Mouse (Mus musculus): ENCODE data around the gene Mtrr. TPM values are rescaled to one million over a fixed set of nuclear protein-coding genes. Genes with fewer than 3 reads are reported as not detected.

Mtrr gene
- polyA plus RNA-seq, 1 experiment from 2014 or later, result 8.8 TPM

- TF ChIP-seq EP300 (optimal IDR thresholded peaks at IDR 0.05) (no peak), CTCF (IDR thresholded peaks at IDR 0.05; ENCODE audit: low read depth) (no peak)
- no peaks in the 10 kb centered on the region for H3K9me3 ChIP-seq (ENCODE audit: control insufficient read depth, low read length)
- no peak overlapping the region for H3K4me2 ChIP-seq (replicated peaks; ENCODE audit: low read depth)
- H3K36me3 ChIP-seq (ENCODE audit: control insufficient read depth, insufficient read depth, low read length), result peaks cover 36% of the 10 kb centered on the region
- ATAC-seq (ENCODE audit: low FRiP score, low TSS enrichment) (no peak), DNase-seq (ENCODE audit: low spot score) (no peak)
- H3K4me3 ChIP-seq (ENCODE audit: low read depth, low read length), result no peak overlapping the region
- H3K27me3 ChIP-seq (ENCODE audit: control insufficient read depth, insufficient read depth, low read length), result no peaks in the 10 kb centered on the region
- no peaks in the 10 kb centered on the region for H3K4me1 ChIP-seq (replicated peaks; ENCODE audit: control insufficient read depth, insufficient read depth)
- H3K27ac ChIP-seq (replicated peaks), result no peak overlapping the region
- H3K9ac ChIP-seq (ENCODE audit: low read length), result no peak overlapping the region
Observed at GRCm38 (mm10) chr13:68588352-68588751, 6.4 kb upstream of the Mtrr start.

- H3K36me3 ChIP-seq (ENCODE audit: control insufficient read depth, insufficient read depth, low read length), result peaks cover 26% of the 10 kb centered on the region; the same call in 1 of the 2 replicates
- WGBS, result 88% methylated on average over 7 of the region's 7 CpGs
- 0 out of 2 replicates have a peak, but pooled peaks cover 3% of the 10 kb centered on the region for H3K4me1 ChIP-seq (replicated peaks; ENCODE audit: control insufficient read depth, insufficient read depth)
- H3K4me3 ChIP-seq (ENCODE audit: low read depth, low read length), result no peak overlapping the region
- H3K27ac ChIP-seq (replicated peaks), result no peak overlapping the region
- ATAC-seq (ENCODE audit: low FRiP score, low TSS enrichment), result no peak
- H3K4me2 ChIP-seq (replicated peaks; ENCODE audit: low read depth), result no peak overlapping the region
- H3K9ac ChIP-seq (ENCODE audit: low read length), result no peak overlapping the region
- TF ChIP-seq CTCF (IDR thresholded peaks at IDR 0.05; ENCODE audit: low read depth), result no peak
- no peak for TF ChIP-seq EP300 (optimal IDR thresholded peaks at IDR 0.05)
- DNase-seq (ENCODE audit: low spot score), result no peak
- no peaks in the 10 kb centered on the region for H3K27me3 ChIP-seq (ENCODE audit: control insufficient read depth, insufficient read depth, low read length)
- no peaks in the 10 kb centered on the region for H3K9me3 ChIP-seq (ENCODE audit: control insufficient read depth, low read length)
Observed at GRCm38 (mm10) chr13:68585441-68585840, 3.5 kb upstream of the Mtrr start.

- Histone ChIP-seq H3K9ac (ENCODE audit: low read length) (no peak overlapping the region), H3K36me3 (ENCODE audit: control insufficient read depth, insufficient read depth, low read length) (peaks cover 22% of the 10 kb centered on the region; the same call in 1 of the 2 replicates), H3K4me2 (replicated peaks; ENCODE audit: low read depth) (no peak overlapping the region), H3K4me3 (ENCODE audit: low read depth, low read length) (no peak overlapping the region), H3K9me3 (ENCODE audit: control insufficient read depth, low read length) (no peaks in the 10 kb centered on the region), H3K4me1 (replicated peaks; ENCODE audit: control insufficient read depth, insufficient read depth) (0 out of 2 replicates have a peak, but pooled peaks cover 3% of the 10 kb centered on the region), H3K27ac (replicated peaks) (no peak overlapping the region), H3K27me3 (ENCODE audit: control insufficient read depth, insufficient read depth, low read length) (no peaks in the 10 kb centered on the region)
- TF ChIP-seq EP300 (optimal IDR thresholded peaks at IDR 0.05) (no peak), CTCF (IDR thresholded peaks at IDR 0.05; ENCODE audit: low read depth) (no peak)
- ATAC-seq (ENCODE audit: low FRiP score, low TSS enrichment) (no peak), DNase-seq (ENCODE audit: low spot score) (no peak)
- WGBS, result 86% methylated on average over 11 of the region's 11 CpGs
Observed at GRCm38 (mm10) chr13:68583961-68584360, 2.0 kb upstream of the Mtrr start.

GRCm38 (mm10) chr13:68582517-68582780 is 500 bp upstream of the Mtrr start:
- Histone ChIP-seq H3K4me2 (replicated peaks; ENCODE audit: low read depth) (peak overlapping the region; percentile 76), H3K27me3 (ENCODE audit: control insufficient read depth, insufficient read depth, low read length) (no peaks in the 10 kb centered on the region), H3K36me3 (ENCODE audit: control insufficient read depth, insufficient read depth, low read length) (peaks cover 16% of the 10 kb centered on the region; the same call in 1 of the 2 replicates), H3K9ac (ENCODE audit: low read length) (peak overlapping the region; percentile 84), H3K27ac (replicated peaks) (peak overlapping the region; percentile 83), H3K4me3 (ENCODE audit: low read depth, low read length) (peak overlapping the region; percentile 89), H3K9me3 (ENCODE audit: control insufficient read depth, low read length) (no peaks in the 10 kb centered on the region), H3K4me1 (replicated peaks; ENCODE audit: control insufficient read depth, insufficient read depth) (0 out of 2 replicates have a peak, but pooled peaks cover 3% of the 10 kb centered on the region)
- 0% methylated on average over 11 of the region's 11 CpGs for WGBS
- TF ChIP-seq EP300 (optimal IDR thresholded peaks at IDR 0.05), result no peak
- TF ChIP-seq CTCF (IDR thresholded peaks at IDR 0.05; ENCODE audit: low read depth), result no peak
- DNase-seq (ENCODE audit: low spot score), result no peak
- ATAC-seq (ENCODE audit: low FRiP score, low TSS enrichment), result no peak; the same call in 1 of the 2 replicates

- Histone ChIP-seq H3K4me2 (replicated peaks; ENCODE audit: low read depth) (peak overlapping the region; percentile 76), H3K27me3 (ENCODE audit: control insufficient read depth, insufficient read depth, low read length) (no peaks in the 10 kb centered on the region), H3K36me3 (ENCODE audit: control insufficient read depth, insufficient read depth, low read length) (peaks cover 13% of the 10 kb centered on the region; the same call in 1 of the 2 replicates), H3K4me1 (replicated peaks; ENCODE audit: control insufficient read depth, insufficient read depth) (0 out of 2 replicates have a peak, but pooled peaks cover 3% of the 10 kb centered on the region), H3K9me3 (ENCODE audit: control insufficient read depth, low read length) (no peaks in the 10 kb centered on the region), H3K9ac (ENCODE audit: low read length) (peak overlapping the region; percentile 84), H3K4me3 (ENCODE audit: low read depth, low read length) (peak overlapping the region; percentile 89), H3K27ac (replicated peaks) (peak overlapping the region; percentile 83)
- WGBS, result 18% methylated on average over 14 of the region's 14 CpGs
- DNase-seq (ENCODE audit: low spot score) (no peak), ATAC-seq (ENCODE audit: low FRiP score, low TSS enrichment) (no peak)
- TF ChIP-seq CTCF (IDR thresholded peaks at IDR 0.05; ENCODE audit: low read depth) (peak; percentile 33), EP300 (optimal IDR thresholded peaks at IDR 0.05) (no peak)
Observed at GRCm38 (mm10) chr13:68581086-68581740, 736 bp downstream of the Mtrr start.

GRCm38 (mm10) chr13:68577945-68578344 is 4.0 kb downstream of the Mtrr start:
- Histone ChIP-seq H3K27me3 (ENCODE audit: control insufficient read depth, insufficient read depth, low read length) (no peaks in the 10 kb centered on the region), H3K9me3 (ENCODE audit: control insufficient read depth, low read length) (no peaks in the 10 kb centered on the region), H3K4me3 (ENCODE audit: low read depth, low read length) (no peak overlapping the region), H3K4me1 (replicated peaks; ENCODE audit: control insufficient read depth, insufficient read depth) (0 out of 2 replicates have a peak, but pooled peaks cover under 1% of the 10 kb centered on the region), H3K27ac (replicated peaks) (0 out of 2 replicates have a peak overlapping the region, but pooled peaks have one; percentile 0), H3K9ac (ENCODE audit: low read length) (no peak overlapping the region), H3K4me2 (replicated peaks; ENCODE audit: low read depth) (no peak overlapping the region), H3K36me3 (ENCODE audit: control insufficient read depth, insufficient read depth, low read length) (no peaks in the 10 kb centered on the region)
- no peak for ATAC-seq (ENCODE audit: low FRiP score, low TSS enrichment)
- 62% methylated on average over 7 of the region's 7 CpGs for WGBS
- TF ChIP-seq CTCF (IDR thresholded peaks at IDR 0.05; ENCODE audit: low read depth) (no peak), EP300 (optimal IDR thresholded peaks at IDR 0.05) (no peak)
- DNase-seq (ENCODE audit: low spot score), result no peak

Measured in stomach, postnatal 0 days (tissue).